Comparison of ENCODE assay signal across 16 mouse cellular contexts in genomic region chr2:168044681-168045287, GRCm38 (mm10). TPM values are rescaled to one million over a fixed set of nuclear protein-coding genes. Genes with fewer than 3 reads are reported as not detected.
DNase-seq lines count a peak whose midpoint lies in the region; ATAC-seq lines count a peak whose summit lies in the region.
"Had no signal": no experiment of that assay in that cellular context is flagged by ENCODE, and none has a peak within 500 bp of the region (broad histone marks: within the 10 kb centered on the region; RNA-seq: fewer than 3 reads in every experiment).

No protein-coding gene starts in this region.

- H3K4me1 ChIP-seq in embryonic facial prominence, embryonic 13.5 days = peaks cover 40% of the 10 kb centered on the region
- H3K4me1 ChIP-seq in embryonic facial prominence, embryonic 10.5 days = peaks cover 26% of the 10 kb centered on the region
- H3K4me1 ChIP-seq in intestine, embryonic 14.5 days (replicated peaks; ENCODE audit: control insufficient read depth, insufficient read depth, low read length) = peaks cover 34% of the 10 kb centered on the region
- peaks cover 35% of the 10 kb centered on the region for H3K4me1 ChIP-seq in kidney, embryonic 15.5 days
- H3K4me1 ChIP-seq in limb, embryonic 15.5 days = peaks cover 65% of the 10 kb centered on the region
- 0 out of 2 replicates have a peak, but pooled peaks cover 4% of the 10 kb centered on the region for H3K4me1 ChIP-seq in forebrain, embryonic 15.5 days

- 0 out of 2 replicates have a peak, but pooled peaks cover 4% of the 10 kb centered on the region for H3K9me3 ChIP-seq in embryonic facial prominence, embryonic 13.5 days
- no peaks in the 10 kb centered on the region for H3K9me3 ChIP-seq in embryonic facial prominence, embryonic 10.5 days
- no peaks in the 10 kb centered on the region for H3K9me3 ChIP-seq in intestine, embryonic 14.5 days (ENCODE audit: control insufficient read depth, low read length)
- no peaks in the 10 kb centered on the region for H3K9me3 ChIP-seq in kidney, embryonic 15.5 days (replicated peaks)
- no peaks in the 10 kb centered on the region for H3K9me3 ChIP-seq in limb, embryonic 15.5 days
- H3K9me3 ChIP-seq in forebrain, embryonic 15.5 days = no peaks in the 10 kb centered on the region
- H3K9me3 ChIP-seq: heart, embryonic 15.5 days; hindbrain, embryonic 12.5 days had no signal

- no peak for DNase-seq in embryonic facial prominence, embryonic 10.5 days (ENCODE audit: low spot score)
- DNase-seq in intestine, embryonic 14.5 days (ENCODE audit: low spot score) = no peak
- no peak for DNase-seq in urinary bladder, postnatal 25 days (ENCODE audit: low spot score)
- no peak for DNase-seq in gastrocnemius, adult 8-10 months (ENCODE audit: low spot score in 2 of 2)
- DNase-seq: cerebellum, adult 2 months; gastrocnemius, postnatal 36 days; lung, postnatal 14 days; right cerebral cortex, postnatal 25 days had no signal

- no peak overlapping the region for H3K4me2 ChIP-seq in embryonic facial prominence, embryonic 13.5 days
- H3K4me2 ChIP-seq in intestine, embryonic 14.5 days (ENCODE audit: low read length) = no peak overlapping the region
- no peak overlapping the region for H3K4me2 ChIP-seq in kidney, embryonic 15.5 days
- no peak overlapping the region for H3K4me2 ChIP-seq in limb, embryonic 15.5 days
- H3K4me2 ChIP-seq in forebrain, embryonic 15.5 days (replicated peaks) = no peak overlapping the region
- H3K4me2 ChIP-seq: heart, embryonic 15.5 days; hindbrain, embryonic 12.5 days; midbrain, embryonic 11.5 days had no signal

- WGBS in embryonic facial prominence, embryonic 13.5 days = 75% methylated on average over 10 of the region's 10 CpGs
- 75% methylated on average over 10 of the region's 10 CpGs for WGBS in embryonic facial prominence, embryonic 10.5 days
- WGBS in intestine, embryonic 14.5 days = 79% methylated on average over 10 of the region's 10 CpGs
- WGBS in kidney, embryonic 15.5 days = 68% methylated on average over 10 of the region's 10 CpGs
- 81% methylated on average over 10 of the region's 10 CpGs for WGBS in limb, embryonic 15.5 days
- 75% methylated on average over 10 of the region's 10 CpGs for WGBS in forebrain, embryonic 15.5 days

- H3K9ac ChIP-seq in embryonic facial prominence, embryonic 13.5 days = no peak overlapping the region
- H3K9ac ChIP-seq in intestine, embryonic 14.5 days (ENCODE audit: low read length) = no peak overlapping the region
- no peak overlapping the region for H3K9ac ChIP-seq in kidney, embryonic 15.5 days
- H3K9ac ChIP-seq in limb, embryonic 15.5 days = no peak overlapping the region
- H3K9ac ChIP-seq in forebrain, embryonic 15.5 days (replicated peaks) = no peak overlapping the region
- H3K9ac ChIP-seq: hindbrain, embryonic 12.5 days had no signal

- H3K36me3 ChIP-seq in embryonic facial prominence, embryonic 13.5 days = no peaks in the 10 kb centered on the region
- no peaks in the 10 kb centered on the region for H3K36me3 ChIP-seq in embryonic facial prominence, embryonic 10.5 days (replicated peaks)
- no peaks in the 10 kb centered on the region for H3K36me3 ChIP-seq in intestine, embryonic 14.5 days (ENCODE audit: control insufficient read depth, insufficient read depth, low read length)
- H3K36me3 ChIP-seq in kidney, embryonic 15.5 days = no peaks in the 10 kb centered on the region
- no peaks in the 10 kb centered on the region for H3K36me3 ChIP-seq in limb, embryonic 15.5 days
- H3K36me3 ChIP-seq in forebrain, embryonic 15.5 days = no peaks in the 10 kb centered on the region
- H3K36me3 ChIP-seq: heart, embryonic 15.5 days; hindbrain, embryonic 12.5 days had no signal

- no peak overlapping the region for H3K4me3 ChIP-seq in embryonic facial prominence, embryonic 13.5 days
- H3K4me3 ChIP-seq in embryonic facial prominence, embryonic 10.5 days = no peak overlapping the region
- H3K4me3 ChIP-seq in intestine, embryonic 14.5 days (ENCODE audit: low read depth, low read length) = no peak overlapping the region
- H3K4me3 ChIP-seq in kidney, embryonic 15.5 days (replicated peaks) = no peak overlapping the region
- H3K4me3 ChIP-seq in limb, embryonic 15.5 days = no peak overlapping the region
- H3K4me3 ChIP-seq in forebrain, embryonic 15.5 days = no peak overlapping the region
- H3K4me3 ChIP-seq: heart, embryonic 15.5 days; hindbrain, embryonic 12.5 days had no signal

- H3K27me3 ChIP-seq in embryonic facial prominence, embryonic 13.5 days = 0 out of 2 replicates have a peak, but pooled peaks cover 5% of the 10 kb centered on the region
- H3K27me3 ChIP-seq in embryonic facial prominence, embryonic 10.5 days (replicated peaks; ENCODE audit: low read depth, poor library complexity, severe bottlenecking) = peaks cover 26% of the 10 kb centered on the region
- H3K27me3 ChIP-seq in intestine, embryonic 14.5 days (replicated peaks; ENCODE audit: control insufficient read depth, insufficient read depth, low read length) = no peaks in the 10 kb centered on the region
- H3K27me3 ChIP-seq in kidney, embryonic 15.5 days = peaks cover 10% of the 10 kb centered on the region
- H3K27me3 ChIP-seq in limb, embryonic 15.5 days = 0 out of 2 replicates have a peak, but pooled peaks cover under 1% of the 10 kb centered on the region
- H3K27me3 ChIP-seq in forebrain, embryonic 15.5 days = peaks cover 6% of the 10 kb centered on the region; the same call in 1 of the 2 replicates
- H3K27me3 ChIP-seq: Patski had no signal

- peak overlapping the region; percentile 90 for H3K27ac ChIP-seq in embryonic facial prominence, embryonic 13.5 days
- H3K27ac ChIP-seq in embryonic facial prominence, embryonic 10.5 days (replicated peaks) = no peak overlapping the region
- peak overlapping the region; percentile 85 for H3K27ac ChIP-seq in intestine, embryonic 14.5 days (ENCODE audit: low read depth)
- peak overlapping the region; percentile 85 for H3K27ac ChIP-seq in kidney, embryonic 15.5 days
- peak overlapping the region; percentile 84 for H3K27ac ChIP-seq in limb, embryonic 15.5 days
- H3K27ac ChIP-seq in forebrain, embryonic 15.5 days (replicated peaks) = no peak overlapping the region
- H3K27ac ChIP-seq: hindbrain, embryonic 12.5 days had no signal

- no peak for ATAC-seq in embryonic facial prominence, embryonic 13.5 days (ENCODE audit: insufficient number of reproducible peaks, insufficient read depth, low FRiP score, low TSS enrichment, low read depth)
- ATAC-seq in intestine, embryonic 14.5 days (replicated peaks; ENCODE audit: low FRiP score, low TSS enrichment, low read depth) = no peak
- ATAC-seq in kidney, embryonic 15.5 days (replicated peaks; ENCODE audit: low FRiP score) = peak; percentile 44; the same call in 1 of the 2 replicates
- ATAC-seq in limb, embryonic 15.5 days (ENCODE audit: insufficient number of reproducible peaks, low FRiP score, low TSS enrichment, low read depth) = no peak
- ATAC-seq in forebrain, embryonic 15.5 days (replicated peaks) = no peak
- ATAC-seq: Patski had no signal

RNA-seq across cellular contexts. Expression of gene Ripor3, which starts 34.4 kb away (rescaled TPM):
- polyA plus RNA-seq in embryonic facial prominence, embryonic 13.5 days (2015; fragmentation: Nextera tagmentation; extraction: Ambion mirVana) = 7.0 and 7.7 TPM in 2 replicates
- polyA plus RNA-seq in embryonic facial prominence, embryonic 10.5 days (2016; fragmentation: Nextera tagmentation; extraction: Ambion mirVana) = 0.47 and 0.95 TPM in 2 replicates
- 3.8 and 4.8 TPM in 2 replicates for polyA plus RNA-seq in intestine, embryonic 14.5 days (2014; fragmentation: Nextera tagmentation; extraction: Ambion mirVana)
- polyA plus RNA-seq in kidney, embryonic 15.5 days (2015; fragmentation: Nextera tagmentation; extraction: Ambion mirVana) = 1.6 and 1.9 TPM in 2 replicates
- polyA plus RNA-seq in limb, embryonic 15.5 days (2015; fragmentation: Nextera tagmentation; extraction: Ambion mirVana) = 7.9 and 9.2 TPM in 2 replicates
- polyA plus RNA-seq in forebrain, embryonic 15.5 days (2015; fragmentation: Nextera tagmentation; extraction: Ambion mirVana) = 0.13 and 0.28 TPM in 2 replicates
- under 1 TPM in 2 of 4 experiments, not detected in 2; 0.39 to 0.41 TPM for total RNA-seq in gastrocnemius, adult 8-10 months (2022)

RNA-seq across cellular contexts. Expression of gene Pard6b, which starts 36.0 kb away (rescaled TPM):
- 3.0 and 3.9 TPM in 2 replicates for polyA plus RNA-seq in embryonic facial prominence, embryonic 13.5 days (2015; fragmentation: Nextera tagmentation; extraction: Ambion mirVana)
- polyA plus RNA-seq in embryonic facial prominence, embryonic 10.5 days (2016; fragmentation: Nextera tagmentation; extraction: Ambion mirVana) = 7.3 and 7.4 TPM in 2 replicates
- 20.0 and 21.6 TPM in 2 replicates for polyA plus RNA-seq in intestine, embryonic 14.5 days (2014; fragmentation: Nextera tagmentation; extraction: Ambion mirVana)
- 19.0 and 20.4 TPM in 2 replicates for polyA plus RNA-seq in kidney, embryonic 15.5 days (2015; fragmentation: Nextera tagmentation; extraction: Ambion mirVana)
- 2.9 and 3.8 TPM in 2 replicates for polyA plus RNA-seq in limb, embryonic 15.5 days (2015; fragmentation: Nextera tagmentation; extraction: Ambion mirVana)
- polyA plus RNA-seq in forebrain, embryonic 15.5 days (2015; fragmentation: Nextera tagmentation; extraction: Ambion mirVana) = 6.9 and 7.4 TPM in 2 replicates
- 1 to 10 TPM in 3 of 4 experiments, under 1 TPM in 1; 0.73 to 1.8 (median 1.2) TPM for total RNA-seq in gastrocnemius, adult 8-10 months (2022)

Comparison
In these comparisons a context has a peak if more than half of its experiments do, and no peak if none do; other contexts are left out.
1. H3K27ac ChIP-seq: peak in embryonic facial prominence, embryonic 13.5 days (single experiment), intestine, embryonic 14.5 days (single experiment), kidney, embryonic 15.5 days (single experiment) and limb, embryonic 15.5 days (single experiment); none in embryonic facial prominence, embryonic 10.5 days (single experiment) and forebrain, embryonic 15.5 days (single experiment).